Mouse (Mus musculus): Measurements from ENCODE around the gene Neo1.
A peak's percentile ranks its signal among the peaks of the same experiment; 100 is the strongest.
"Not testable (repeated sequence)": the region's sequence is repeated elsewhere in the genome, so short reads cannot be mapped to it uniquely, and the experiment has no call there.

Gene Neo1

DNA sequence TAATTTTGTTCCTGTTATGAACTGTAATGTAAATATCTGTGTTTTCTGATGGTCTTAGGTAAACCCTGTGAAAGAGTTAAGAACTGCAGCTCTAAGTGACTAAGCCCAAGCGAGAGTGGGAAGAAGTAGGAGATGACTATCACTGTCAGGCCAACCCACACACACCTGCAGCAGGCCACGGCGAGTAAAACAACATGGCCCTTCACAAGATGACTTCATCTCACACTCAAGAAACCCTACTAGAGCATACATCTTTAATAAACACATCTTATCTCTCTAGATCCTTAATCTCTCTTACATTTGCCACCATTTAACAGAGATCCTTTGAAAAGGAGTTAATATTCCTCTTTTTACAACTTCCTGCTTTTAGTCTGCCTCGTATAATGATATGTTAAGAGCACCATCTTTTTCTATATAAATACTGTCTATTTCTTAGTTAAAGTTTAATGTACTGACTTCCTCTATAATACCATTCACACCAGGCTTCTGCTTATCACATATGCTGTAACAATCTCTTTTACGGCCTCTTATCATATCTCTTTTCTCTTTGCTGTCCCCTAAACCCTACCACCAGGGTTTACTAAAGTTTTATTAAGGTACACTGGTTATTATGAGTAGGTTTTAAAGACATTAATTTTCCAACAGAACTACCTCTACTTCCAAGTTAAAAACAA lies 46.8 kb downstream of the Neo1 start:
- no peak for DNase-seq (ENCODE audit: low spot score in 2 of 2)

DNA sequence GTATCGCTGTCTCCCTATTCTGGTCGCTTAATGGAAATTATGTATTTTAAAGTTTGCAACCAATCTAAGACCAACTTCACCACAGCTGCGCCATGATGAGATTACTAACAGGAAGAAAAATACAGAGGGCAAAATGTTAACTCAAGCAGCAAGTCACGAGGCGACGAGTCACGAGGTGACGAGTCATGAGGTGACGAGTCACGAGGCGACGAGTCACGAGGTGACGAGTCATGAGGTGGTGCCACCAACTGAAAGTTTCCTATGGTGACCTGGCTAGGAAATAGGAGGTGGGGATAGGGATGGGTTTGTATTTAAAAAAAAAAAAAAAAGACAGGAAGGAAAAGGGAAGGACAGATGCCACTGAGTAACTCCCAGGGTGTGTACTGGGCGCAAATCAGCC lies 57.2 kb downstream of the Neo1 start:
- no peak for DNase-seq (ENCODE audit: low spot score in 2 of 2)

- DNase-seq (ENCODE audit: low spot score in 2 of 2) = not testable (repeated sequence)
Observed at GRCm38 (mm10) chr9:58971154-58971553, 65.1 kb downstream of the Neo1 start.

DNA sequence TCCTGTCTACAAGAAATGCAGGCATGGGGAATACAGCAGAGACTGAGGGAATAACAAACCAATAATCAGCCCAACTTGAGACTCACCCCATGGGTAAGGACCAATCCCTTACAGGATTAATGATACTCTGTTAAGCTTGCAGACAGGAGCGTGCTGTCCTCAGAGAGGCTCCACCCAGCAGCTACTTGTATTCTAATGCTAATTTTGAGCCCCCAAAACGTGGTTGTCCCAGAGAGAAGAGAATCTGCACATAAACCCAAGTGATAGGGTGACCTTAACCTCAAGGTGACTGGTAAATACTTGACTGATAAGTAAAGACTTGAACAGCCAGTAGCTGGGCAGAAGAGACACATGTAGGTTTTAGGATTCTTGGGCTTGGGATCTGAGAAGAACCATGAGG lies 68.9 kb downstream of the Neo1 start:
- DNase-seq (ENCODE audit: low spot score in 2 of 2) = no peak

- no peak for DNase-seq (ENCODE audit: low spot score in 2 of 2)
Observed at GRCm38 (mm10) chr9:58955507-58955906, 80.7 kb downstream of the Neo1 start.

DNA sequence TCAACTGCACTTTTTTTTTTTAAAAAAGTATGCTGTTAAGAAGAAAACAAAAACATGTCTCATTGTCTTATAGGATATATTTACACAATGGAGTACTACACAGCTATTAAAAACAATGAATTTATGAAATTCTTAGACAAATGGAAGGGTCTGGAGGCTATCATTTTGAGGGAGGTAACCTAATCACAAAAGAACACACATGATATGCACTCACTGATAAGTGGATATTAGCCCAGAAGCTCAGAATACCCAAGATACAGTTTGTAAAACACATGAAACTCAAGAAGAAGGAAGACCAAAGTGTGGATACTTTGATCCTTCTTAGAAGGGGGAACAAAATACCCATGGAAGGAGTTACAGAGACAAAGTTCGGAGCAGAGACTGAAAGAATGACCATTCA lies 90.3 kb downstream of the Neo1 start:
- not testable (repeated sequence) for DNase-seq (ENCODE audit: low spot score in 2 of 2)

- no peak for DNase-seq (ENCODE audit: low spot score in 2 of 2)
Observed at GRCm38 (mm10) chr9:58934776-58935175, 101.5 kb downstream of the Neo1 start.

DNA sequence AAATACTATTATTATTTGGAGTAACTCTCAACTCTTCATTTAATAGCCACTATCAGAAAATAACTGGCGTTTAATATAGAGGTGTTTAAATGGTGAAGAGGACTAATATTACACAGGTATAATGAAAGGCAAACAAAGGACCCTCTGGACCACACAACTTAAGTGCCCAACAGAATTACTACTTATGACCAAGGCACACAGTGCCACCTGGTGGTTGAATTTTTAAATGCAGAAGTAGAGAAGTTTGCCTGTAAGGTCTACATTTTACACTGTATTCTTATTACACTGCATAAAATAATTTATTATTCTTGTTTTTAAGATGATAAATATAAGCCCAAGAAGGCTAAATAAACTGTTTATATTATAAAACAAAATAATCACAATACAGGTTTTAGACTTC lies 108.1 kb downstream of the Neo1 start:
- peak; percentile 16 to 47 for DNase-seq (ENCODE audit: low spot score in 2 of 2)

DNA sequence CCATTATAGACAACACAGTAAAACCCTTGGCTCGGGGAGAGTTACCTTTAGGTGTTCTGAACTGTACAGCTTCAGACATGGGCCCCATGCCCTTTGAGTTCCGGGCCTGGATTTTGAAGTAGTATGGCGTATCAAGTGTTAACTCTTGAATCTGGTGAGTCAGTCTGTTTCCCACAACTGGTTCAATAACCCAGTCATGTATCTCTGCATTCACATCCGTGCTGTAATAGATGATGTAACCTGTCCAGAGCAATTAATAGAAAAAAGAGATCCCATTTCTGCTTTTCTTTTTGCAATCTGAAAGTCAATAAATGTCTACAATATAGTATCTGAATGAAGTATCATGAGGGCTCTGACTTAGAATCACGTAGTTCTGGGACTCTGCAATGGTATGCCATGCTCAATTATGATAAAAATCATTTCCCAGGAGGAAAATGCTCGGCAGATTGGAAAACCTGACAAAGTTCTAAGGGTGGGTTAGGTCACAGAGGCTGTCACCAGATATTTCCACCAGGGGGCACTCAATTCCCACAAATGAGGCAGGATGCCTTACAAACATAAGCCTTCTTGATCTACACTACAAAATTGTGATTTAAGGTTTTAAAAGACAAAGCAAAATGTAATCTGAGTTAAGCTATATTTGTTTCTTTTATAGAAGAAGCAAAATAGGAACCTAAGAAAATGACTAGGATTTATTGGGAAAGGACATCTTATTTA lies 133.2 kb downstream of the Neo1 start:
- DNase-seq (ENCODE audit: low spot score in 2 of 2) = peak; percentile 15 to 61

DNA sequence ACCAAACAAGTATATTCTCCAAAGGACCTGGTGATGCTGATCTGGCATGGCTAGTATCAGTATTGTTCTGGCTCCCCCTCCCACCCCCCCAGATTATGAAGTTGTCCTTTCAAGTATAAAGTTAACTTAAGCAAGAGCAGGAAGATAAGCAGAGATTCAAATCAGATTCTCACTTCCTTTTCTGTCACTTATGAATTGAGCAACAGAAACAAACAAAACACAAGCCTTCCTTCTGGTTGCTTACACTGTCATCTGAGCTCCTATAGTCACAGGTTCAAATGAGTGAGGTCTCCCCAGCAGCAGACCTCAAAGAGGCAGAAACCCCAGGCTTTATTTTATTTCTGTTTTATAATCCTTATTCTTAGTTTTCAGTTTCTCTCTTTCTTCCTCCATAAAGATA lies 136.6 kb downstream of the Neo1 start:
- no peak for DNase-seq (ENCODE audit: low spot score in 2 of 2)

GRCm38 (mm10) chr9:58891840-58892640 lies 144.2 kb downstream of the Neo1 start:
- no peak for DNase-seq (ENCODE audit: low spot score in 2 of 2)

GRCm38 (mm10) chr9:58890893-58891292 lies 145.3 kb downstream of the Neo1 start:
- DNase-seq (ENCODE audit: low spot score in 2 of 2) = no peak

DNA sequence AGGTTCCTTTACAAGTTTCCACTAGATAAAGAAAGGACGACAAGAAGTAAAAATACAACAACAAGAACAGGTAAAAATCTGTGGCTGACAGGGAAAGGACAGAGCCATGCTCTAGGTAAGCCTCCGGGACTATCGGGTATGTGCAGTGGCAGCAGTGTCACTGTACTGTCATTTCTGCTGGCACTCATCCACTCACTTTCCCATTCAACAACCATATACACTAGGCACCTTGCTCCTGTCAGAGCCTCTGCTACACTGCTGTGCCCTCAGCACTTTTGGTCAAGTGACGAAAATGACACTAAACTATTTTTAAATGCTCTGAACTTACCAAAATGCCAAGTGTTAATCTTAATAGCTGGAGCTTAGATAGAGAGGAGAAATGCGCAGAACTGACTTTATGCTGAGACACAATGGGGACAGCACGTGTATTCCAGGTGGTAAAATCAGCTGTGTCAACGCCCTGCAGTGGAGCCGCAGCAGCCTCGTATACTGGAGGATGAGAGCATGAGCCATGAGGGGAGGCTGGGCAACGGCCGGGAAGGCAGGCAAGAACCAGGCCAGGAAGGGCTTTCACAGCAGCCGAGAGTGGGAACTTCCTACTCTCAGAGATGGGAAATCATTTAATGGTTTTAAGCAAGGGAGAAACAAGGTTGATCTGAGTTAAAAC lies 146.3 kb downstream of the Neo1 start:
- no peak for DNase-seq (ENCODE audit: low spot score in 2 of 2)

DNA sequence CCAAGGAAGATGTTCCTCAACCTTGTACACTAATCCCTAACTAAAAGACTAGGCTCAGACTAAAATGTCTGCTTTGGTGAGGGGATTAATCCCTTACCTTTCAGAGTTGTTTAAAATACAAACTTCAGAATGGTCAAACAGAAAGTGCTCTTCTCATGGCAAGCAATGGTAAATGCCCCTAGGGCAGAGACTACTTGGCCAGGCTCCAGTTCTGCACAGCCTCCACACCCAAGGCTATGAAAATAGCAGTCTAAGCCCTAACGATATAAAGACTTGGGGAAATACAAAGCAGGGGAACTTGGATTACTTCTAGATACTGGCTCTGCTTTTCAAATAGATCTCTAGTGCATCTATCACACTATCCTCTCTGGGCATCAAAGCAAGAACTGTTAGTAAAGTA lies 153.6 kb downstream of the Neo1 start:
- DNase-seq (ENCODE audit: low spot score in 2 of 2) = no peak

DNA sequence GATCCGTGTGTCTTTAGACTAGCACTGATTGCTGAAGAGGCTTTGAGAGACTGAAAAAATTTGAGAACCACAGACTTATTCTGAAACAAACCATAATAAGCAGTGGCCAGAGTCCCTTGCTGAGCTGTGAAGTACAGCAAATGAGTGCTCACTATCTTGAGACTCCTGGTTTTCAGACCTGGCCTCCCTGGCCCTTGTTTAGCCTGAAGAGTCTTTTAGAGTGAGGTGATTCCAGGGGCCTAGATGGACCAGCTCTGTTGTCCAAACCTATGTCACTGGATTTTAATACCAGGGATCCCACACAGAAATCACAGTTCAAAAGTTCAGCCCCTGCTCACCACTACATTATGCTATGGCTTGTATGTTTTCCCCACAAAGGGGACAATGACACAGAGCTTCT lies 156.4 kb downstream of the Neo1 start:
- DNase-seq (ENCODE audit: low spot score in 2 of 2) = no peak

- DNase-seq (ENCODE audit: low spot score in 2 of 2) = no peak
Observed at GRCm38 (mm10) chr9:58876946-58877625, 159.2 kb downstream of the Neo1 start.

- DNase-seq (ENCODE audit: low spot score in 2 of 2) = no peak
Observed at GRCm38 (mm10) chr9:58875439-58875838, 160.8 kb downstream of the Neo1 start.

- no peak for DNase-seq (ENCODE audit: low spot score in 2 of 2)
Observed at GRCm38 (mm10) chr9:58874354-58874753, 161.9 kb downstream of the Neo1 start.

- peak in 1 of 2 experiments; percentile 45 for DNase-seq (ENCODE audit: low spot score in 2 of 2)
Observed at GRCm38 (mm10) chr9:58873541-58874324, 162.5 kb downstream of the Neo1 start.

GRCm38 (mm10) chr9:58871141-58871540 lies 165.1 kb downstream of the Neo1 start:
- no peak for DNase-seq (ENCODE audit: low spot score in 2 of 2)

DNA sequence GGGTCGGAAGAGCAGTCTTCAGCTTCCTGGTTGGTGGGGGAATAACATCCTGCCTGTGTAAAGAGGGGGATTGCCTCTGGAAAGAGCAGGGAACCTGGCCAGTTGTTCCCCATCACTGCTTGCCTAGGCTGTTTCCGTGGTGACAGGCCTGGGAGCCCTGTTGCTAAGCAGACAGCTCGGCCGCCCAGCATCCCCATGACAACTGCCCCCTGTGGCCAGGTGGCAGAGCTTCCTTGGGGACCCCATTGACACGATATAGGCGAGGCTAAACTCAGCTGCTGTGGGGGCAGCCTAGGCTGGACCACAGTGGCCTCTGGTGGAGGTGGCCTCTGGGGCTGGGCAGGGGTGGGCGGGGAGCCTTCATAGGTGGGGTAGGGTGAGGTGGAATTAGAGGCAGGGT lies 172.4 kb downstream of the Neo1 start:
- no peak for DNase-seq (ENCODE audit: low spot score in 2 of 2)
